ENCODE assay signal across 8 mouse cellular contexts in genomic region chr9:124424542-124425410, GRCm38 (mm10). TPM values are rescaled to one million over a fixed set of nuclear protein-coding genes. Genes with fewer than 3 reads are reported as not detected.
DNase-seq lines count a peak whose midpoint lies in the region; ATAC-seq and TF ChIP-seq lines count a peak whose summit lies in the region.

No protein-coding gene starts in this region.

- H3K4me1 ChIP-seq in erythroblast, embryonic 14.5 days (ENCODE audit: control insufficient read depth) = peaks cover 35% of the 10 kb centered on the region
- no peaks in the 10 kb centered on the region for H3K4me1 ChIP-seq in heart, embryonic 11.5 days (ENCODE audit: control insufficient read depth, insufficient read depth, low read length)
- H3K4me1 ChIP-seq in kidney, embryonic 16.5 days (ENCODE audit: insufficient read depth, low read length) = no peaks in the 10 kb centered on the region
- no peaks in the 10 kb centered on the region for H3K4me1 ChIP-seq in liver, adult 2 months (ENCODE audit: control insufficient read depth, insufficient read depth, low read length)

- H3K27ac ChIP-seq in heart, embryonic 11.5 days (ENCODE audit: low read depth, low read length) = peak overlapping the region; percentile 97
- peak overlapping the region; percentile 99 for H3K27ac ChIP-seq in kidney, embryonic 16.5 days (ENCODE audit: low read length)
- peak overlapping the region; percentile 92 for H3K27ac ChIP-seq in liver, adult 2 months (replicated peaks; ENCODE audit: insufficient read depth, low read depth, low read length)

- WGBS in heart, embryonic 11.5 days (ENCODE audit: insufficient replicate concordance) = under 1% methylated on average over 48 of the region's 48 CpGs
- WGBS in kidney, embryonic 16.5 days = under 1% methylated on average over 48 of the region's 48 CpGs
- WGBS in liver, adult 2 months = under 1% methylated on average over 48 of the region's 48 CpGs

- H3K27me3 ChIP-seq in C2C12 (ENCODE audit: control insufficient read depth, insufficient read depth, insufficient read length) = no peaks in the 10 kb centered on the region
- H3K27me3 ChIP-seq in erythroblast, embryonic 14.5 days (ENCODE audit: control insufficient read depth) = peaks cover 8% of the 10 kb centered on the region
- H3K27me3 ChIP-seq in heart, embryonic 11.5 days (ENCODE audit: control insufficient read depth, insufficient read depth, low read length) = no peaks in the 10 kb centered on the region
- H3K27me3 ChIP-seq in kidney, embryonic 16.5 days (ENCODE audit: insufficient read depth, low read length) = no peaks in the 10 kb centered on the region
- H3K27me3 ChIP-seq in liver, adult 2 months (ENCODE audit: control insufficient read depth, insufficient read depth, low read length) = no peaks in the 10 kb centered on the region
- no peaks in the 10 kb centered on the region for H3K27me3 ChIP-seq in myocyte (ENCODE audit: control insufficient read depth, insufficient read depth, insufficient read length)
- H3K27me3 ChIP-seq in splenic B cell, adult 2 months (ENCODE audit: control insufficient read depth, insufficient read depth, low read length, poor library complexity, severe bottlenecking) = no peaks in the 10 kb centered on the region

- TF ChIP-seq CTCF in C2C12 (IDR thresholded peaks at IDR 0.05; ENCODE audit: control insufficient read depth, insufficient read depth, insufficient read length) = no peak
- no peak for TF ChIP-seq CTCF in brain, embryonic 14.5 days (IDR thresholded peaks at IDR 0.05; ENCODE audit: borderline replicate concordance, extremely low read depth, insufficient read depth, insufficient read length)
- no peak for TF ChIP-seq CTCF in liver, adult 2 months (IDR thresholded peaks at IDR 0.05; ENCODE audit: low read depth, low read length)

- H3ac ChIP-seq in C2C12 (ENCODE audit: control insufficient read depth, insufficient read length, low read depth) (peak overlapping the region; percentile 70), myocyte (ENCODE audit: control insufficient read depth, insufficient read length) (peak overlapping the region; percentile 94)

- H3K79me3 ChIP-seq in C2C12 (ENCODE audit: low read depth) = no peaks in the 10 kb centered on the region

- 0 out of 2 replicates have a peak, but pooled peaks have one; percentile 31 for TF ChIP-seq POLR2A in brain, embryonic 14.5 days (IDR thresholded peaks at IDR 0.05; ENCODE audit: borderline replicate concordance, extremely low read depth, insufficient read depth, insufficient read length, poor library complexity, severe bottlenecking)
- TF ChIP-seq POLR2A in liver, adult 2 months (IDR thresholded peaks at IDR 0.05; ENCODE audit: extremely low read depth, insufficient read depth, low read length) = no peak
- TF ChIP-seq POLR2A in myocyte (IDR thresholded peaks at IDR 0.05; ENCODE audit: insufficient read length, low read depth) = peak; percentile 55

- peak; percentile 67 for ATAC-seq in heart, embryonic 11.5 days (replicated peaks; ENCODE audit: insufficient number of reproducible peaks, low FRiP score, low TSS enrichment)
- peak; percentile 78 for ATAC-seq in kidney, embryonic 16.5 days (ENCODE audit: low FRiP score, low TSS enrichment)

- H3K4me2 ChIP-seq in heart, embryonic 11.5 days = peak overlapping the region; percentile 70
- peak overlapping the region; percentile 73 for H3K4me2 ChIP-seq in kidney, embryonic 16.5 days (replicated peaks; ENCODE audit: low read depth, low read length)
- peak overlapping the region; percentile 76 for H3K4me2 ChIP-seq in myocyte (ENCODE audit: low read depth)

- DNase-seq in brain, embryonic 14.5 days (ENCODE audit: low read depth) = peak; percentile 100
- DNase-seq in liver, adult 2 months (ENCODE audit: extremely low read depth, low read depth, low spot score) = peak; percentile 93
- DNase-seq in splenic B cell, adult 2 months (ENCODE audit: low read depth, low spot score) = peak; percentile 99

- no peaks in the 10 kb centered on the region for H3K79me2 ChIP-seq in C2C12 (ENCODE audit: control insufficient read depth, insufficient read depth)
- H3K79me2 ChIP-seq in liver, adult 2 months (ENCODE audit: control insufficient read depth, insufficient read depth, low read length) = no peaks in the 10 kb centered on the region
- no peaks in the 10 kb centered on the region for H3K79me2 ChIP-seq in myocyte (ENCODE audit: control insufficient read depth, insufficient read depth)

- peak overlapping the region; percentile 49 for H3K4me3 ChIP-seq in C2C12 (ENCODE audit: insufficient read depth, poor library complexity, severe bottlenecking)
- H3K4me3 ChIP-seq in erythroblast, embryonic 14.5 days (replicated peaks) = peak overlapping the region; percentile 69
- peak overlapping the region; percentile 60 for H3K4me3 ChIP-seq in heart, embryonic 11.5 days (ENCODE audit: low read depth, low read length)
- H3K4me3 ChIP-seq in kidney, embryonic 16.5 days (ENCODE audit: low read length) = peak overlapping the region; percentile 76
- peak overlapping the region; percentile 65 for H3K4me3 ChIP-seq in liver, adult 2 months (ENCODE audit: insufficient read depth, low read depth, low read length)
- H3K4me3 ChIP-seq in myocyte = peak overlapping the region; percentile 42

- H3K9me3 ChIP-seq in erythroblast, embryonic 14.5 days (ENCODE audit: control insufficient read depth, low read length) = peaks cover 21% of the 10 kb centered on the region
- no peaks in the 10 kb centered on the region for H3K9me3 ChIP-seq in heart, embryonic 11.5 days (replicated peaks; ENCODE audit: control insufficient read depth, low read length)
- no peaks in the 10 kb centered on the region for H3K9me3 ChIP-seq in kidney, embryonic 16.5 days (ENCODE audit: low read length)

- H3K9ac ChIP-seq in heart, embryonic 11.5 days (ENCODE audit: low read depth, low read length) = peak overlapping the region; percentile 73
- H3K9ac ChIP-seq in kidney, embryonic 16.5 days (replicated peaks; ENCODE audit: low read length) = peak overlapping the region; percentile 88
- H3K9ac ChIP-seq in liver, adult 2 months (ENCODE audit: low read depth, low read length) = peak overlapping the region; percentile 79

- H3K36me3 ChIP-seq in C2C12 (ENCODE audit: control insufficient read depth, insufficient read depth) (no peaks in the 10 kb centered on the region), myocyte (ENCODE audit: control insufficient read depth, insufficient read depth) (no peaks in the 10 kb centered on the region)
- H3K36me3 ChIP-seq in erythroblast, embryonic 14.5 days (ENCODE audit: control insufficient read depth) = no peaks in the 10 kb centered on the region
- no peaks in the 10 kb centered on the region for H3K36me3 ChIP-seq in heart, embryonic 11.5 days (ENCODE audit: control insufficient read depth, insufficient read depth, low read length)
- no peaks in the 10 kb centered on the region for H3K36me3 ChIP-seq in kidney, embryonic 16.5 days (ENCODE audit: insufficient read depth, low read length)
- no peaks in the 10 kb centered on the region for H3K36me3 ChIP-seq in liver, adult 2 months (ENCODE audit: control insufficient read depth, insufficient read depth, low read length)
- no peaks in the 10 kb centered on the region for H3K36me3 ChIP-seq in splenic B cell, adult 2 months (ENCODE audit: control insufficient read depth, insufficient read depth, low read length, poor library complexity, severe bottlenecking)

TF ChIP-seq in C2C12, 6 proteins besides CTCF, POLR2A, EP300 and RAD21:
- TF ChIP-seq MYOG (IDR thresholded peaks at IDR 0.05; ENCODE audit: control insufficient read depth, extremely low read depth, insufficient read length) (no peak), CEBPB (IDR thresholded peaks at IDR 0.05; ENCODE audit: low read depth) (no peak), MYOD1 (IDR thresholded peaks at IDR 0.05; ENCODE audit: control insufficient read depth, insufficient read length, low read depth) (no peak), USF1 (IDR thresholded peaks at IDR 0.05; ENCODE audit: low read depth) (peak; percentile 91), MAX (IDR thresholded peaks at IDR 0.05) (peak; percentile 77)

TF ChIP-seq in myocyte, 11 proteins besides CTCF, POLR2A, EP300 and RAD21:
- no peak for TF ChIP-seq E2F4 (IDR thresholded peaks at IDR 0.05; ENCODE audit: insufficient read depth)
- TF ChIP-seq USF1 (IDR thresholded peaks at IDR 0.05; ENCODE audit: low read depth) = peak; percentile 92
- TF ChIP-seq REST (IDR thresholded peaks at IDR 0.05; ENCODE audit: insufficient read depth, insufficient read length) = no peak
- TF ChIP-seq MAX (IDR thresholded peaks at IDR 0.05; ENCODE audit: low read depth) = no peak
- TF ChIP-seq MYOG (IDR thresholded peaks at IDR 0.05; ENCODE audit: control insufficient read depth in 1 of 3, insufficient read depth in 1 of 3, insufficient read length in 2 of 3, low read depth in 2 of 3) = no peak
- no peak for TF ChIP-seq TCF12 (IDR thresholded peaks at IDR 0.05; ENCODE audit: insufficient read depth, poor library complexity, severe bottlenecking)
- TF ChIP-seq POLR2AphosphoS2 (IDR thresholded peaks at IDR 0.05; ENCODE audit: insufficient read length, low read depth) = peak; percentile 88
- TF ChIP-seq CEBPB (IDR thresholded peaks at IDR 0.05; ENCODE audit: insufficient read depth, poor library complexity, severe bottlenecking) = no peak
- TF ChIP-seq MYOD1 (IDR thresholded peaks at IDR 0.05; ENCODE audit: control insufficient read depth in 1 of 3, insufficient read length in 2 of 3, low read depth in 2 of 3) = no peak
- TF ChIP-seq SRF (IDR thresholded peaks at IDR 0.05; ENCODE audit: control insufficient read depth, insufficient read length, low read depth) = peak; percentile 53
- TF ChIP-seq TCF3 (IDR thresholded peaks at IDR 0.05; ENCODE audit: insufficient read length, low read depth) = no peak

RNA-seq across cellular contexts. Expression of gene Ppp2r3d, which starts 51.9 kb away (rescaled TPM):
- polyA plus RNA-seq in C2C12 (2012; fragmentation: generic; extraction: Trizol) (78.5 TPM), myocyte (2012; fragmentation: generic; extraction: Trizol) (171 TPM)
- polyA plus RNA-seq in brain, embryonic 14.5 days (2012; rRNA removed) = 314 and 336 TPM in 2 replicates
- polyA plus RNA-seq in erythroblast, embryonic 14.5 days (2012) = 6.7 and 9.8 TPM in 2 replicates
- polyA plus RNA-seq in heart, embryonic 11.5 days (2014; fragmentation: Nextera tagmentation; extraction: Ambion mirVana) = 94.7 and 101 TPM in 2 replicates
- polyA plus RNA-seq in kidney, embryonic 16.5 days (2015; fragmentation: Nextera tagmentation; extraction: Ambion mirVana) = 137 and 142 TPM in 2 replicates
- 13.7 and 19.2 TPM in 2 replicates for total RNA-seq in liver, adult 2 months (2014; rRNA removed)
- 80.2 and 89.4 TPM in 2 replicates for polyA plus RNA-seq in liver, adult 2 months (2012; rRNA removed)

Comparison
In these comparisons a context has a peak if more than half of its experiments do, and no peak if none do; other contexts are left out.
1. Peak in every context shown above with its lines: DNase-seq, ATAC-seq, H3K4me3 ChIP-seq and H3K27ac ChIP-seq.